Mouse (Mus musculus): ENCODE measurements around the gene Gpr107. TPM values are rescaled to one million over a fixed set of nuclear protein-coding genes. Genes with fewer than 3 reads are reported as not detected.

Gene Gpr107
- total RNA-seq, 4 experiments from 2014 or later = 47.0 to 55.6 (median 48.1) TPM

DNA sequence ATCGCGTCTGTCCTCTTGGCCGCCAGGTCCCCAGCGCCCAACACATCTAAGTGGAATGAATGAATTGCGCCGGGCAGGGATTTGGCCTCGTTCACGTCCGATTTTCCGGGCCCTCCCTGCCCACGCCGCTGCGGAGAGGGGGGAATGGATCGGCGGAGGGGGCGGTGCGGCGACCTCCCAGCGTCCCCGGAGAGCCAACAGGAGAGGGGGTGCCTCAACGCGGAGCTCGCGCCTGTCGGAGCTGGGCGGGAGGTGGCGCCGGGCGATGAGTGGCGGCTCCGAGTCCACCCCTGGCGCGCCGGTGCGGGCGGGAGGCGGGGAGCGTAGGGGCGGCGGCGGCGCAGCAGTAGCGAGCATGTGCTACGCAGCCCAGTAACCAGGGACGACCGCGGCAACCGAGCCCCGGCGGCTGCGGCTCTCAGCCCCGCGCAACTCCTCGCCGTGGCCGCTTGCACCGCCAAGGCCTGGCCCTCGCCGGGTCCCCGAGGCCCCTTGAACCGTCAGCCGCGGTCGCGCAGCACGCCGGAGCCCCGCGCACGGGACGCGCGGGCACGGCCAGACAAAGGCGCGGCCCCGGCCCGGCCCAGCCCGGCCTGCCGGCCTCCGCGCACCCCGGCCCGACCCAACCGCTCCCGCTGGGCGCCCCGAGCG, 93.5 kb downstream of the Gpr107 start, which contains the start of gene Ncs1:
Gene Ncs1, plus strand, starts transcription at position 333 of the 651 bp plus-strand sequence.
- peak; percentile 71 to 85 for DNase-seq (ENCODE audit: low spot score in 2 of 2)

DNA sequence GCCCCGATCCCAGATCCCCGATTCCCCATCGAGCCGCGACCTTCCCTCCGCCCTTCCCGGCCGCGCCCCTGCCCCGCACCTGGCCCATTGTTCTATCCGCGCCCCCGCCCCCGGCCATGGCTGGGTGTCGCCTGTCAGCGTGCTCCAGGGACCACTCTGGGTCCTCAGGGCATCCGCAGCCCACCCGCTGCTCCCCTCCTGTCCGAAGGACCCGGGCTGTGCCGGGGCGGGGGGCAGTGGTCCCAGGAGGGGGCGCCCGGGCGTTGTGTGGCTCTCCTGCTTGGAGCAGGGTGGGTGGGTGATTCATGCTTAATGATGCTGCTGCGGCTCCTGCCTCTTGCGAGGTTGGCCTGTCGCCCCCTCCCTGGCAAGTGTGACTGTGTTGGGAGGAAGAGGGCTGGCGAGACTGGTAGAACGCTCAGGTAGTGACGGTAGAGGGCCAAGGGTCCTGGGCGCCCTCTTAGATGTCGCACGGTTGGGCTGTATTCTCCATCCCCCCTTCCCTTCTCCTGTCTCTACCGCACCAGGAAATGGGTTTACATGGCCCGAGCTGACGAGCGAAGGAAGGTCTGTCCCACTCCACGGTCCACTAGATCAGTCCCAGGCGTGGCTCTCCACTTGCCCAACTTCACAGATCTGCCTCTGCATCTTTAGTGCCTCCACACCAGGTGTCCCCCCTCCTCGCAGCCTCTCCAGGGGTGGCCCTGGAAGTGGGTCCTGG, 94.3 kb downstream of the Gpr107 start:
- DNase-seq (ENCODE audit: low spot score in 2 of 2) = peak in 1 of 2 experiments; percentile 60

DNA sequence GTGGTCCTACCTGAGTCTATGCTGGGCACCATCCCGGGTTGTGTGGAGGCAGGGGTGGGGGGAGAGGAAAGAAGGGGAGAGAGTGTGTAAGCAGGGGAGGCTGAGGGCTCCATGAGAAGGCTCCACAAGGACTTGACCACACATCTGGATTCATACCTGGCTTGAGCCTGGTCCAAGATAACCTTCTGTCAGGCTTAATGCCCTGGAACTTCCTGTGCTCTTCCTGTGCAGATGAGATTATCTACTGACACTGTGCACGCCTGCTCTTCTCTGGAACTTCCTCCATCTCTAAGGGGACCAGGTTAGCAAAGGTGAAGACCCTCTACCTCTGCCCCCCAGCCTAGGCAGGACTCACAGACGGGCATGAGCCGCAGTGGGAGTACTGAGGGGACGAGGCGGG, 96.7 kb downstream of the Gpr107 start:
- DNase-seq (ENCODE audit: low spot score in 2 of 2) = no peak

DNA sequence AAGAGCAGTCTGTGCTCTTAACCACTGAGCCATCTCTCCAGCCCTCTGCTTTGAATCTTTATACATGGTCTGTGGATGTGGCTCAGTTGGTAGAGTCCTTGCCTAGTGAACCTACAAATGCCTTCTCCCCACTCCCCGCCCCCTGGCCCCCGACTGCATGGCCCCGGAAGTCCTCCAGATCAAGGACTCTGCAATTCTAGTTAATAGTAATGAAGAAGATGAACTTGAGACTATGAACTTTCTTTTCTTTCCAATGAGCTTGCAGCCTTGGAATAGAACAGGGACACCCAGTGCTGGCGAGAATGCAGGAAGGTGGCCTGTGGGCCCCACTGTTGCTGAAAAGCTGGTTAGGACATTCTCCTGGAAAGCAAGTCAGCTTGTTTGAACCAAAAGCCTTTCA, 100.1 kb downstream of the Gpr107 start:
- no peak for DNase-seq (ENCODE audit: low spot score in 2 of 2)

DNA sequence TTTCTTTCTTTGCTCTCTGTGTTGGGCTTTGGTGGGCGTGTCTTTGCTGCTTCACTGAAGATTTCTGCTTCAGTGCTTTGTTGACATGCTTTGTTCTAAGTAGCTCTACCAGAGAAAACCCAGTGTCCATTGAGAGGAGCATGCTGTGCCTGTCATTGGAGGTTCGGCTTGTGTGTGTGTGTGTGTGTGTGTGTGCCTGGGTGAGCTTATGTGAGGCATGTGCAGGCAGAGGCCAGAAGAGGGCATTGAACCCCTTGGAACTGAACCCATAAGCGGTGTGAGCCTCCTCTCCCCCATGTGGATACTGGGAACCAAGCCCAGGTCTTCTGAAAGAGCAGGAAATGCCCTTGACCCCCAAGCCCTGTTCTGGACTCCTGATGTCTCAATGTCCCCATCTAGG, 101.3 kb downstream of the Gpr107 start:
- DNase-seq (ENCODE audit: low spot score in 2 of 2) = no peak

DNA sequence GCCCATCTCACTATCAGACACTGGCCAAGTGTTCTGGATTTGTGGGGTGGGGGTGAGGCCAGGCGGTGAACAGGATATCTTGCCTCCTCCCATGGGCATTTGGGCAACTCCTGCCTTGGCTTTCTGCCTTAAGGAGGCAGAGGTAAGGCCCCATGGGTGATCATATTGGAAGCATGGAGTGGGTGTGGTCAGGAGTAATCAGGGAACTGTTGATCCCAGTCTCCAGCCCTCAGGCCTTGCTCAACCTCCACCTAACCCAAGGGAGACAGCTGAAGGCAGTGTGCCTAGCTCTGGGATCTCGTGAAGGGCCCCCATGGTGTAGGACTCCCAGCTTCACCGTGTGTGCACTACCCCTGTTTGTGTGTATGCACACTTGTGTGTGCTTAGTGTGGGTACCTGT, 102.7 kb downstream of the Gpr107 start:
- no peak for DNase-seq (ENCODE audit: low spot score in 2 of 2)

DNA sequence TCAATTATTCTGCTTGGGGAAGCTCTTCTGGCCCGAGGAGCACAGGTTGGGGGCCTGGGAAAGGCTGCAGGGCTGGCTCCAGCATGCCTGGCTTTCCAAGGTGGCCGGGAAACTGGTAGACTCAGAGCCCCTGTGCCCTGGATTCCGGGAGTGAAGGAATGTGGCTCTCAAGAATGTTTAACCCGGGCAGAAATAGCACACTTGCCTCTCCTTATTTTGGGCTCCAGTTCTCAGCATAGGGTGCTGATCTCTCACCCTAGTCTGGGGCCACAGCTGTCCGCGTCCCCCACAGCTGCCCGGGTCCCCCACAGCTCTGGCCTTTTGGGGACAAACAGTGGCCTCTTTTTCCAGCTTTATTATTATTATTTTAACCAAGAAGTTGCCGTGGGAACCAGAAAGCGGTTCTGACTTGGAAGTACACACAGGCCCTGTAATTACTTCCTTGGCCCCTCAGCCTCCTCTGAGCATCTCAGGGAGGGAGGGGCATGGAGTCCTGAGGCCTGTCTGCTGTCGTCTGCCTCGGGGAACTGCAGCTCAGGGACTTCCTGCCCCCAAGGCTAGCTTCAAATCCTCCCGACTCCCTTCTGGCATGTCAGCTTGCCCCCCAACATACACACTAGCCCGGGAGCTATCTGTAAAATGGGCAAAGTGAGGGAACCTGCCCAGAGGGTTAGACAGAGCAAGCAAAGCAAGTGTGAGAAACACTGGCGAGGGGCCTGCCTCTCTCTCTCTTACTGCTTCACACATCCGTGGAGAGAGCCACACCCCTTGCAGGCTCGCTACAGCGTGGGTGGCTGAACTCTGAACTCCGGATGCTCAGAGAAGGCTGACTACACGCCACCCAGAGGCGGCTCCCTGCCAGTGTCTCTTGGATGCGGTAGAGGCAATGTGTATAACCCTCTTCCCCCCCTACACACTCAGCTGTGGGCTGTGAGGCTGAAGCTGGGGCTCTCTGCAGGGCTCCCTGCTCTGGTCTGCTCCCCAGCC, 104.1 kb downstream of the Gpr107 start:
- peak; percentile 56 to 80 for DNase-seq (ENCODE audit: low spot score in 2 of 2)

DNA sequence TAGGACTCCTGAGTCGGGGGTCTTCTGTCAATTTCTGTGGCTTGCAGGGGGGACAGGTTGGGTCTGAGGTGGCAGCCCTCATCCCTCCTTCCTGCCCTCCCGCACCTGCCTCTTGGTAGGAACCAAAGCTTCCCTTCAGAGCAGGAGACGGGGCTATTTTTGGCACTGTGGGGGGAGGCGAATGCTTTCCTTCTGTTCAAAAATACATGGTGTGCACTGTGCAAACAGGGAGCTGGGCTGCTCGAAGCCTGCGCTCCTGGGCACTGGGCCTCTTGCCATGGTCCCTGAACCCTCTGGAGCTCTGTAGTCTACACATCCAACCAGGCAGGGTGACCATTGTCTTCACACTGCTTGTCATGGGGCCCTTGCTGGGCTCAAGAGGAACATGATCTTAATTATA, 105.0 kb downstream of the Gpr107 start:
- DNase-seq (ENCODE audit: low spot score in 2 of 2) = peak; percentile 68 to 82

DNA sequence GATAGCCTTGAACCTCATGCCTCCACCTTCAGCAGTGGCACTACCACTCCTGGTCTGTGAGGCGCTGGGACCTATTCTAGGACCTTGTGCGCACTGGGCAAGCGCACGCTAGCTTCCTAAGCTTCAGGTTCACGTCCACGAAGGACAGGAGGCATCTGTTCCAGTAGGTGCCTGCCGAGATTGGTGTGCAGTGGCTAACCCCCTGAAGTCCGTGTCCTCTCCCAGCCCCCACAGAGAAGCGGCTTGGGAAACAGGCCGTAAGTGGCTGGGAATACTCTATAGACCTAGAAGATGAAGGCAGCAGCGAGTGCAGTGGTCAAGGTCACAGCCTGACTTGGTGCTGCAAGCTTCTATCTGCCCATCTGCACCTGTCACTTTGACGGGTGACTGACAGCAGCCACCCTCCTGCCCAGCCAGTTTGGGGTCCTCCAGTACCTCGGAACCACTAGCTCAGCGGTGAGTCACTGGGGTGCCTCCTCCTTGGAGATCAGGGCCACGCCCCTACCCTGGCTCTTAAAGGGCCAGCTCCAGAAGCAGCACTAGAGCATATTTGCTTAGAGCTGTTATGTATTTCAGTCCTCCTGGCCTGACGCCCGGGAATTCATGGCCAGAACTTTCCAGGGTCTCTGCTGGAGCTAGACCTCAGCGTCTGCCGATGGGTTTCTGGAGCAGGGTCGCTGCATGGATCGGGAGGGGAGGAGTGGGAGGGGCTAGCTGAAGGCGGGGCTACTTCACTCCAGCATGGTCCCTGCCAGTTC, 106.7 kb downstream of the Gpr107 start:
- peak; percentile 52 to 85 for DNase-seq (ENCODE audit: low spot score in 2 of 2)

DNA sequence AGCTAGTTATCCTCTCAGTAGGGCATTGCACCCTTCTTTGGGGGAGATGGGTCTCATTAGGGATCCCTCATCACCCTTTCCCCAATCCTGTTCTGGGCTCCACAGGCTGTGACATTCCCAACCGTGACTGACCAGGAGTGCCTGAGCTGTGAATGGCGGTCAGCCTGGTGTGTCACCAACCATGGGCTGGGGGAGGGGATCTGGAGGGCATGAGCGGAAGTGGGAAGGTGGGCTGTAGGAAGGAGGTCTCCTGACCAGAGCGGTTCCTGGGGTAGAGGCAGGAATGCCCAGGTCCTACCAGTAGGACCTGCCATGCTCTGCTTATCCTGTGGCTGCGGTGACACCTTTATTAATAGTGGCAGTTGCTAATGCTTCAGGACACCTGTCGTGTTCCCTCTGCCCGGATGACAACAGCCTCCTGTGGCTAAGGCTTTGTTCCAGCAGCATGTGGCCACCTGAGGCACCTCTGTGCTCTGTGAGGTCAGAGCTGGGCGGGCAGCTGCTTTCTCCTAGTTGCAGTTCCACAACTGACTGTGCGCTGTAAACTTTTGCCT, 107.3 kb downstream of the Gpr107 start:
- DNase-seq (ENCODE audit: low spot score in 2 of 2) = no peak

DNA sequence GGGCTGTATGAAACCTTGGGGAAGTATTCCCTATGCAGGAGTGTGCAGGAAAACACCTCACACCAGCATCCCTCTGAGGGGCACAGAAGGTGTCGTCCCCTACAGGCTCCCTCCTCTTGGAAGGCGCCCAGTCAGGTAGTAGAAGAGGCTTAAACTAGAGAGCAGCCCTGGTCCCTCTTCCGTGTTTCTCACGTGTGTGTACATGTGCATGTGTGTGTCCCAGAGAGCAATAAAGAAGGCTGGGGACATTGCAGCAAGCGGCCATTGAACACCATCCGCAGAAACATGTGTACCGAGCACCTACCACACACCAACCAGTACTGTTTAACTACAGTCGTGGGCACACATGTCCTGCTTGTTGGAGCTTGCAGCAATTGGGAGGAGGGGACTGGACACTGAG, 108.4 kb downstream of the Gpr107 start:
- DNase-seq (ENCODE audit: low spot score in 2 of 2) = no peak

DNA sequence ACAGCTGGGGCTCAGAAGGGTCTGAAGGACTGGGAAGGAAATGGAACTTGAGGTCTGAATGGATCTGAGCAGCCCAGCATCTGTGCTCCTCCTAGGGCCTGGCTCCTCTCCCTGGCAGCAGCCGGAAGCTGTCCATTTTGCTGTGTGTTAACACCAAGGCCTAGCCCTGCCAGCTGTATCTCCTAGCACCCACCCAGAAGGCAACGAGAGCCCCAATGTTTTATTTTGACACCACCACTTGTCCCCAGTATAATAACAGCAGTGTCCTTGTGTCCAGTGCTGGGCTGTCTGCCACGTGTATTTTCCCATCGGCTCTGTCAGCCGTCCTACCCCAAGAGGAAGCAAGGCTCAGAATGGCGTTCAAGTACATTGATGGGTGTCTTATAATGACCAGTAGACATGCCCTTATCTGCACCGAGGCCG, 110.9 kb downstream of the Gpr107 start:
- DNase-seq (ENCODE audit: low spot score in 2 of 2) = peak in 1 of 2 experiments; percentile 69

DNA sequence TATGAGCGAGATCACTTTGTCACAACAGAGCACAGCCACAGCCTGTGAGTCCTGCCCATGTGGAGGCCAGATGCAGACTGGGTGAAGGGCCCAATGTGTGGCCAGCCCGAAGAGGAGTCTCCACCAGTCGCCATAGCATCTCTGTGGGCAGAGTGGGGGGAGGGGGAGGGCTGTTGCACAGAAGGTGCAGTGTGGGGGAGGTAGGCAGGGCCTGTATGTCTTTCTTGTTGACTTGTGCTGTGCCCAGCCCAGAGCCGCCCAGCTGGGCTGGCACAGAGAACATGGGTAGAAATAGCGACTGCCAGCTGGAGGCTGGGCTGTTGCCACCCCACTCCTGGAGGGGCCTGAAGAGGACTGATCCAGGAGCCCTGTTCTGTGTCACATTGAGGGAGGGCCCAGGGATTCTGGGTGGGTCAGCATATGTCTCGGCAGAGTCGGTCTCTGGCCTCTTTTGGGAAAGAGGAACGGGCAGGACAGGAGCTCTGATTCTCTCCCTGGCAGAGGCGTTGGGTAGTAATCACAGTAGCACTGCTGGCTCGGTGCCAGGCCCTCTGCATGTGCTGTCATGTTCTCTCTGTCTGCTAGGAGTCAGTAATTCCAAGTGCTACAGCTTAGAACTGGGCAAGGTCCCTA, 111.7 kb downstream of the Gpr107 start:
- peak; percentile 52 to 88 for DNase-seq (ENCODE audit: low spot score in 2 of 2)

DNA sequence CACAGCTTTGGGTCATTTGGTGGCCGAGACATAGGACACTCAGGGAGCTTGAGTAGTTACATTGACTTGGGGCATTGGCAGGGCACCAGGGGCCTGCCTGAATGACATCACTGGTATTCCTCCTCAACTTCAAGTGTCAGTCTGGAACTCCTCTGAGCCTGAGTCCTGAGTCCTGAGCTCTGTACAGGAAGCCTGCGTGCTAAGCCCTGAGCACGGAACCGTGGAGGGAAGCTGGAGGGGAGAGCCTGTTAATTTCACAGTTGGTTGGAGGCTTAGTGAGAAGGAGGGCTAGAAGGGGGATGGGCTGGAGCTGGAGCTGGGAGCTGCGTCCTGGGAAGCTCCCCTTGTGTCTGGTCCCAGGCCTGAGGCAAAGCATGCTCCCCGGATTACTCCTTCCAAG, 115.3 kb downstream of the Gpr107 start:
- no peak for DNase-seq (ENCODE audit: low spot score in 2 of 2)

Other genes with a start within 250 kb of the Gpr107 start
- 1 to 10 TPM; 4.3 to 7.3 (median 6.9) TPM for gene Ptges, start 222.5 kb upstream of the Gpr107 start, total RNA-seq (2022)
- gene Tor1b, start 199.4 kb upstream of the Gpr107 start, total RNA-seq (2022) = 10 to 100 TPM; 25.8 to 29.1 (median 28.0) TPM
- 10 to 100 TPM; 34.4 to 45.2 (median 37.9) TPM for gene Tor1a, start 184.4 kb upstream of the Gpr107 start, total RNA-seq (2022)
- gene BC005624, start 170.1 kb upstream of the Gpr107 start, total RNA-seq (2022) = 10 to 100 TPM; 63.7 to 79.7 (median 70.2) TPM
- 10 to 100 TPM; 73.0 to 84.0 (median 79.6) TPM for gene Usp20, start 170.0 kb upstream of the Gpr107 start, total RNA-seq (2022)
- 100 to 1,000 TPM; 117 to 135 (median 123) TPM for gene Fnbp1, start 10.3 kb upstream of the Gpr107 start, total RNA-seq (2022)
- 100 to 1,000 TPM; 207 to 245 (median 229) TPM for gene Ncs1, start 93.5 kb downstream of the Gpr107 start, total RNA-seq (2022)
- gene Hmcn2, start 162.1 kb downstream of the Gpr107 start, total RNA-seq (2022) = 1 to 10 TPM in 1 of 4 experiments, under 1 TPM in 3; 0.28 to 1.1 (median 0.42) TPM